Mouse (Mus musculus) mammary gland, adult 2 months (tissue): Measurements from ENCODE around the gene Vmn1r119. TPM values are rescaled to one million over a fixed set of nuclear protein-coding genes. Genes with fewer than 3 reads are reported as not detected.

Experiments
- polyA plus RNA-seq: library from polyadenylated mRNA; depleted of rRNA; stranded (reverse); fragments of >200 nt; gene quantifications from 2 replicates; pipeline ENCODE4 v1.2.3, GENCODE M21; 2012; ENCODE audit warnings: low replicate concordance; rRNA removed

Gene Vmn1r119
- polyA plus RNA-seq = not detected in 2 replicates

GRCm38 (mm10) chr7:21012355-21012754 is at the start of gene Vmn1r119:
Vmn1r119 (minus strand) TSS chr7:21012455.

GRCm38 (mm10) chr7:21053684-21054083 is 41.4 kb upstream of the Vmn1r119 start, which contains the start of gene Vmn1r120:
Vmn1r120 (minus strand) TSS chr7:21053784.

Other genes starting within 250 kb of the Vmn1r119 start
- not detected in 2 replicates for gene Vmn1r112, start 241.3 kb downstream of the Vmn1r119 start, polyA plus RNA-seq
- gene Vmn1r113, start 225.2 kb downstream of the Vmn1r119 start, polyA plus RNA-seq = not detected in 2 replicates
- gene Vmn1r114, start 200.3 kb downstream of the Vmn1r119 start, polyA plus RNA-seq = not detected in 2 replicates
- gene Vmn1r115, start 167.5 kb downstream of the Vmn1r119 start, polyA plus RNA-seq = not detected in 2 replicates
- gene Vmn1r116, start 140.2 kb downstream of the Vmn1r119 start, polyA plus RNA-seq = not detected in 2 replicates
- gene Vmn1r117, start 128.3 kb downstream of the Vmn1r119 start, polyA plus RNA-seq = not detected in 2 replicates
- not detected in 2 replicates for gene Vmn1r118, start 100.1 kb downstream of the Vmn1r119 start, polyA plus RNA-seq
- not detected in 2 replicates for gene Vmn1r120, start 41.3 kb upstream of the Vmn1r119 start, polyA plus RNA-seq
- not detected in 2 replicates for gene Vmn1r121, start 86.1 kb upstream of the Vmn1r119 start, polyA plus RNA-seq
- not detected in 2 replicates for gene Vmn1r122, start 121.7 kb upstream of the Vmn1r119 start, polyA plus RNA-seq
- gene Vmn1r123, start 149.7 kb upstream of the Vmn1r119 start, polyA plus RNA-seq = not detected in 2 replicates
- gene Gm5157, start 178.0 kb upstream of the Vmn1r119 start, polyA plus RNA-seq = not detected in 2 replicates
- not detected in 2 replicates for gene Vmn1r124, start 248.2 kb upstream of the Vmn1r119 start, polyA plus RNA-seq